Mouse (Mus musculus) brain, embryonic 14.5 days (tissue): ENCODE results near the gene Smo.

Source experiments
- CTCF ChIP-seq: fragments of 200-500 bp; IDR thresholded peaks from 2 replicates; pipeline ENCODE4 v1.5.1; 2012; ENCODE audit warnings: inconsistent platforms, mild to moderate bottlenecking, moderate library complexity, borderline replicate concordance; ENCODE audit not compliant: insufficient read depth, insufficient read length; ENCODE audit errors: extremely low read depth
- POLR2A ChIP-seq: fragments of 200-500 bp; IDR thresholded peaks from 2 replicates; pipeline ENCODE4 v1.6.1; 2012; ENCODE audit warnings: mild to moderate bottlenecking, inconsistent platforms, borderline replicate concordance; ENCODE audit not compliant: poor library complexity, insufficient read depth, insufficient read length, severe bottlenecking; ENCODE audit errors: extremely low read depth

DNA sequence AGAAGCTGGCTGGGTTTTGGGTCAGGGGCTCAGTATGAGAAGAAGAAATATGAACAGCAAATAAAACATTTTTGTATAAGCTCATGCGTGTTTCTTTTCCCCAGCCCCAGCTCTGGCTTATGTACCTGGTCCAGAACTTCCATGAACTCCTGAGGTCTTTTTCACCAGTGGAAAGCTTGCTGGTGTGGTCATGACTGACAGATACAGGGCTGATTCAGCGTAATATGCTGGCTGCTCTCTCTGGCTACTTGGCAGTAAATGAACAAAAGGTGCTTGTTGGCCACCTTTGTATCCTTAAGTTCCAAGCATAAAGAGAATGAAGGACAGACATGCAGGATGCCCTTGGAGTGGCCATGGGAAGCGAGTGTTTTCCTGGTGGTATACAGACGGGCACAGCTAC lies 26.0 kb downstream of the Smo start:
- no peak for TF ChIP-seq CTCF
- TF ChIP-seq POLR2A, result no peak
